In genomic region chr13:114166439-114167183, GRCm38 (mm10) we compare ENCODE assay signal across 10 mouse cellular contexts.
DNase-seq lines count a peak whose midpoint lies in the region; ATAC-seq lines count a peak whose summit lies in the region.
"Had no signal": no experiment of that assay in that cellular context is flagged by ENCODE, and none has a peak within 500 bp of the region (broad histone marks: within the 10 kb centered on the region; RNA-seq: fewer than 3 reads in every experiment).

No protein-coding gene starts in this region.

- no peak overlapping the region for H3K4me3 ChIP-seq in hindbrain, embryonic 16.5 days (ENCODE audit: low read length)
- H3K4me3 ChIP-seq in hindbrain, embryonic 10.5 days = no peak overlapping the region
- no peak overlapping the region for H3K4me3 ChIP-seq in midbrain, embryonic 11.5 days (ENCODE audit: low read depth, low read length)
- H3K4me3 ChIP-seq in midbrain, embryonic 10.5 days = no peak overlapping the region

- no peak overlapping the region for H3K9ac ChIP-seq in hindbrain, embryonic 16.5 days (ENCODE audit: low read depth, low read length)
- H3K9ac ChIP-seq in midbrain, embryonic 11.5 days (ENCODE audit: low read length) = no peak overlapping the region
- H3K9ac ChIP-seq: liver, embryonic 14.5 days had no signal

- H3K36me3 ChIP-seq in hindbrain, embryonic 16.5 days (ENCODE audit: control insufficient read depth, insufficient read depth, low read length) = no peaks in the 10 kb centered on the region
- H3K36me3 ChIP-seq in hindbrain, embryonic 10.5 days = no peaks in the 10 kb centered on the region
- no peaks in the 10 kb centered on the region for H3K36me3 ChIP-seq in midbrain, embryonic 11.5 days (ENCODE audit: control insufficient read depth, insufficient read depth, low read length)
- no peaks in the 10 kb centered on the region for H3K36me3 ChIP-seq in midbrain, embryonic 10.5 days

- WGBS in hindbrain, embryonic 16.5 days = 50% methylated on average over 12 of the region's 12 CpGs
- WGBS in hindbrain, embryonic 10.5 days = 69% methylated on average over 12 of the region's 12 CpGs
- 85% methylated on average over 12 of the region's 12 CpGs for WGBS in midbrain, embryonic 11.5 days
- WGBS in midbrain, embryonic 10.5 days = 77% methylated on average over 12 of the region's 12 CpGs

- no peak for DNase-seq in hindbrain, embryonic 10.5 days (ENCODE audit: low spot score)
- peak; percentile 21 for DNase-seq in midbrain, embryonic 11.5 days (ENCODE audit: low spot score, missing footprints)
- DNase-seq in midbrain, embryonic 10.5 days (ENCODE audit: low spot score) = no peak
- DNase-seq in kidney, postnatal 4 days = peak; percentile 33 to 50
- DNase-seq in adrenal gland, postnatal 10 days = no peak
- no peak for DNase-seq in frontal cortex, adult 2 months (ENCODE audit: extremely low spot score in 1 of 2, low spot score in 1 of 2)
- DNase-seq: gastrocnemius, postnatal 25 days; heart, postnatal 10 days had no signal

- H3K4me2 ChIP-seq in hindbrain, embryonic 16.5 days (ENCODE audit: low read length) = no peak overlapping the region
- no peak overlapping the region for H3K4me2 ChIP-seq in midbrain, embryonic 11.5 days

- no peaks in the 10 kb centered on the region for H3K27me3 ChIP-seq in hindbrain, embryonic 16.5 days (replicated peaks; ENCODE audit: control insufficient read depth, insufficient read depth, low read length)
- no peaks in the 10 kb centered on the region for H3K27me3 ChIP-seq in hindbrain, embryonic 10.5 days (ENCODE audit: insufficient read depth, poor library complexity, severe bottlenecking)
- H3K27me3 ChIP-seq in midbrain, embryonic 11.5 days (ENCODE audit: control insufficient read depth, insufficient read depth, low read length) = no peaks in the 10 kb centered on the region
- H3K27me3 ChIP-seq in midbrain, embryonic 10.5 days (ENCODE audit: low read depth, poor library complexity, severe bottlenecking) = no peaks in the 10 kb centered on the region

- ATAC-seq in hindbrain, embryonic 16.5 days = peak; percentile 70; the same call in 1 of the 2 replicates
- ATAC-seq in midbrain, embryonic 11.5 days (ENCODE audit: low FRiP score) = no peak; the same call in 1 of the 2 replicates

- H3K27ac ChIP-seq in hindbrain, embryonic 16.5 days (ENCODE audit: low read depth, low read length) = no peak overlapping the region
- H3K27ac ChIP-seq in hindbrain, embryonic 10.5 days = no peak overlapping the region
- H3K27ac ChIP-seq in midbrain, embryonic 11.5 days (ENCODE audit: low read depth, low read length) = no peak overlapping the region
- no peak overlapping the region for H3K27ac ChIP-seq in midbrain, embryonic 10.5 days (replicated peaks)
- H3K27ac ChIP-seq: liver, embryonic 14.5 days had no signal

- H3K9me3 ChIP-seq in hindbrain, embryonic 16.5 days (ENCODE audit: control insufficient read depth, low read length) = no peaks in the 10 kb centered on the region
- no peaks in the 10 kb centered on the region for H3K9me3 ChIP-seq in hindbrain, embryonic 10.5 days
- no peaks in the 10 kb centered on the region for H3K9me3 ChIP-seq in midbrain, embryonic 11.5 days (ENCODE audit: control insufficient read depth, low read length)
- H3K9me3 ChIP-seq in midbrain, embryonic 10.5 days (replicated peaks) = no peaks in the 10 kb centered on the region

- peaks cover 4% of the 10 kb centered on the region; the same call in 1 of the 2 replicates for H3K4me1 ChIP-seq in hindbrain, embryonic 16.5 days (ENCODE audit: control insufficient read depth, insufficient read depth, low read depth, low read length)
- H3K4me1 ChIP-seq in hindbrain, embryonic 10.5 days (replicated peaks) = 0 out of 2 replicates have a peak, but pooled peaks cover 7% of the 10 kb centered on the region
- no peaks in the 10 kb centered on the region for H3K4me1 ChIP-seq in midbrain, embryonic 11.5 days (ENCODE audit: control insufficient read depth, insufficient read depth, low read length)
- H3K4me1 ChIP-seq in midbrain, embryonic 10.5 days = no peaks in the 10 kb centered on the region

Comparison
In these comparisons a context has a peak if more than half of its experiments do, and no peak if none do; other contexts are left out.
1. DNase-seq: peak in midbrain, embryonic 11.5 days (single experiment) and kidney, postnatal 4 days (2 of 2); none in hindbrain, embryonic 10.5 days (single experiment), midbrain, embryonic 10.5 days (single experiment), adrenal gland, postnatal 10 days (single experiment) and frontal cortex, adult 2 months (0 of 2).